Mouse (Mus musculus) testis, adult 2 months (tissue): ENCODE results near the gene Adgrv1.

Source experiments
- CTCF ChIP-seq: fragments of 200-500 bp; IDR thresholded peaks from 2 replicates; pipeline ENCODE4 v1.5.1; 2012; ENCODE audit warnings: low read depth, mild to moderate bottlenecking, inconsistent platforms, low read length, moderate library complexity; ENCODE audit not compliant: control insufficient read depth, insufficient read depth, insufficient replicate concordance
- POLR2A ChIP-seq: fragments of 200-500 bp; IDR thresholded peaks from 2 replicates; pipeline ENCODE4 v1.6.1; 2012; ENCODE audit warnings: low read depth, mild to moderate bottlenecking, inconsistent platforms, low read length, moderate library complexity; ENCODE audit not compliant: control insufficient read depth

DNA sequence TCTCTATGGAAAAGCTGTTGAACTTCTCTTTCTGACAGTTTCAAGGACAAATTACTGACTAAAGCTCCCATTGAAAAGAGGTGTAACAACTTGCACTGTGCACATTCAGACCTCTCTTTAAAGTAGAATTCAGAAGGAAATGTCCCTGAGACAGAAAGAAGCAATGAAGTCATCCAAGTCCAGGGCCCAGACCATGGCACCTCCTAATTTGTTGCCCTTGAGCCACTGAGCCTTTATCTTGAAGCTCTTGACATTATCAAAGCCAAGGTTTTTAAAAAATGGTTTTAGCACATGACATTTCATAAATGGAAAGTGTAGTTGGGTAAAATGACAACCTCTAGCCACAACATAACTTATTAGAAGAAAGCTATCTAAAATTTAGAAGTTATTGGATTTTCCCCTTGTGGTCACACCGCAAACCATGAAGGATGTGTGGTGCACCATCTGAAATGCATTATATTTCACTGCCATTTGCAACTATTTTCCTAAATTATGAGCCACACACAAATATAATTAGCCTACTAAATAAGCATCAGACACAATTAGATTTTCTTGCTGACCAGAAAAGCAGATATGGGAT lies 352.2 kb downstream of the Adgrv1 start:
- TF ChIP-seq CTCF (no peak), POLR2A (no peak)
